Mouse (Mus musculus): ENCODE data around the gene Mrpl1. TPM values are rescaled to one million over a fixed set of nuclear protein-coding genes. Genes with fewer than 3 reads are reported as not detected.

Gene Mrpl1
- polyA plus RNA-seq, 1 experiment from 2014 or later = 23.0 TPM

GRCm38 (mm10) chr5:96206897-96207296, 2.4 kb upstream of the Mrpl1 start:
- no peak for TF ChIP-seq CTCF (IDR thresholded peaks at IDR 0.05)
- POLR2A ChIA-PET = interaction anchor here (0.8 to 1.3 kb wide), 2 partner anchors 12 to 47 kb away, joined by 3 read pairs; no protein-coding TSS in a partner anchor
- DNase-seq (ENCODE audit: low read depth, low spot score) (peak; percentile 77), ATAC-seq (no peak)
- CTCF ChIA-PET = interaction anchor here (0.9 to 2.2 kb wide), 4 partner anchors 16 to 80 kb away, joined by 3 to 7 read pairs (median 4); no protein-coding TSS in a partner anchor
- H3K27me3 ChIP-seq = no peaks in the 10 kb centered on the region
- in situ Hi-C loops (cut with MboI; ENCODE audit: low pct_unique_long_range_greater_than_20kb) = loop anchor here (5.0 kb wide), 1 partner anchor 40 kb away; no protein-coding TSS in a partner anchor

GRCm38 (mm10) chr5:96207531-96207930, 1.8 kb upstream of the Mrpl1 start:
- ChIA-PET CTCF (interaction anchor here (0.9 to 2.8 kb wide), 6 partner anchors 13 to 80 kb away, joined by 3 to 11 read pairs (median 6); partner anchors contain the start of gene Cnot6l), POLR2A (interaction anchor here (0.8 to 1.6 kb wide), 4 partner anchors 12 to 47 kb away, joined by 3 to 5 read pairs (median 3); no protein-coding TSS in a partner anchor)
- in situ Hi-C loops (cut with MboI; ENCODE audit: low pct_unique_long_range_greater_than_20kb) = loop anchor here (5.0 kb wide), 1 partner anchor 40 kb away; no protein-coding TSS in a partner anchor
- no peak for TF ChIP-seq CTCF (IDR thresholded peaks at IDR 0.05)
- no peaks in the 10 kb centered on the region for H3K27me3 ChIP-seq
- DNase-seq (ENCODE audit: low read depth, low spot score) (no peak), ATAC-seq (no peak)

DNA sequence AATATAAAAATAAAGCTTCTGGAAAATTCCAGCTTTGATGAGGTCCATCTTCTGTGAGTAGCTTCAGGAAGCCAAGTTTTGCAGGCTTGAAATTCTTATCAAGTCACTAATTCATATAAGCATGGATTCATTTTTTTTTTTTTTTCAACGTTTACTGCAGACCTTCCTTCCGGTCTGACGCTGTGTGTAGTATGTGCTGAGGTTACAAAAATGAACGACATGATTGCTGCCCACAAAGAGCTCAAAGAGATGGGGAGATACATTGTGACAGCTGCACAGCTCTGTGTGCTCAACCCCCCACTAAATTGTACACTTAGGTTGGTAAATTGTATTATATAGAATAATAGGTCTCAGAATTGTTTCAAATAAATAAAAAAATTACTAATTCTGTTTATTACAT, 750 bp upstream of the Mrpl1 start:
- no peaks in the 10 kb centered on the region for H3K27me3 ChIP-seq
- ChIA-PET CTCF (interaction anchor here (1.4 to 2.8 kb wide), 3 partner anchors 12 to 81 kb away, joined by 4 to 11 read pairs (median 9); partner anchors contain the start of gene Cnot6l), POLR2A (interaction anchor here (1.6 kb wide), 1 partner anchor 46 kb away, joined by 5 read pairs; no protein-coding TSS in a partner anchor)
- no peak for TF ChIP-seq CTCF (IDR thresholded peaks at IDR 0.05)
- ATAC-seq (no peak), DNase-seq (ENCODE audit: low read depth, low spot score) (no peak)
- in situ Hi-C loops (cut with MboI; ENCODE audit: low pct_unique_long_range_greater_than_20kb) = loop anchor here (5.0 kb wide), 1 partner anchor 41 kb away; no protein-coding TSS in a partner anchor

DNA sequence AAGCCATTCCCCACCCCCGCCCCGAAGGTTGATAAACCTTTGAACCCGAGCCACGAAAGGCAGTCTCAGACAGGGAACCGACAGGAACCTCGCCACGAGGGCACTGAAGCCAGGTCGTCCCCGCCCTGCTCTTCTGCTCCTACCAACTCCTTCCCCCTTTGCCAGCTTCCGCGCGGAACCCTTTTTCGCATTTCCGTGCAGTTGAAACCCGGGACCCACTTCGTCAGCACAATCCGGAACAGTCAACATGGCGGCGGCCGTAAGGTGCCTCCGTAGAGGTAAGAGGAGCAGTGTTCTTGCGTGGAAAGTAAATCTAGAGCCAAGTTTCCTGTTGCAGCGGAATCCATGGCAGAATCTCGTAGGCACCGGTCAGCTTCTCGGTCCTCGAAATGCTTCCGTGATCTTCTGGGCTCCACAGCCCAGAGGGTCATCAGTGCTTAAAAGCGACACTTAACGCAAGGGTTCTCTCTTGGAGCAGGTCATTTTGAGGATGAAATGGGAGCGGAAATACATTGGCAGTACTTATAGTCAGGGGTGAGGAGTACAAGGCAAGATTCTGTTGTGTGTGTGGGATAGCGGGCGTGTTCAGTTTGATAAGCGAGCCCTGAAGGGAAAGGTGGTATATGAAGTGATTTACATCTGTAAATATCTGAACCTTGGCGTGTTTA, 757 bp downstream of the Mrpl1 start:
- ATAC-seq = peak; percentile 89
- no peak for TF ChIP-seq CTCF (IDR thresholded peaks at IDR 0.05)
- ChIA-PET POLR2A (interaction anchor here (0.6 to 1.3 kb wide), 3 partner anchors 48 to 117 kb away, joined by 3 to 4 read pairs (median 3); no protein-coding TSS in a partner anchor), CTCF (interaction anchor here (2.8 kb wide), 1 partner anchor 11 kb away, joined by 11 read pairs; no protein-coding TSS in a partner anchor)
- DNase-seq (ENCODE audit: low read depth, low spot score) = peak; percentile 84
- in situ Hi-C loops (cut with MboI; ENCODE audit: low pct_unique_long_range_greater_than_20kb) = loop anchor here (5.0 kb wide), 1 partner anchor 43 kb away; no protein-coding TSS in a partner anchor
- no peaks in the 10 kb centered on the region for H3K27me3 ChIP-seq

GRCm38 (mm10) chr5:96218648-96219047, 9.4 kb downstream of the Mrpl1 start:
- in situ Hi-C loops (cut with MboI; ENCODE audit: low pct_unique_long_range_greater_than_20kb) = no loop called here
- DNase-seq (ENCODE audit: low read depth, low spot score) (no peak), ATAC-seq (no peak)
- CTCF ChIA-PET = interaction anchor here (1.3 kb wide), 1 partner anchor 13 kb away, joined by 3 read pairs; no protein-coding TSS in a partner anchor
- H3K27me3 ChIP-seq = no peaks in the 10 kb centered on the region
- no peak for TF ChIP-seq CTCF (IDR thresholded peaks at IDR 0.05)
- POLR2A ChIA-PET = interaction anchor here (1.1 kb wide), 1 partner anchor 11 kb away, joined by 3 read pairs; no protein-coding TSS in a partner anchor

GRCm38 (mm10) chr5:96219512-96219911, 10.2 kb downstream of the Mrpl1 start:
- ChIA-PET POLR2A (interaction anchor here (0.6 to 1.1 kb wide), 3 partner anchors 12 to 118 kb away, joined by 3 read pairs; no protein-coding TSS in a partner anchor), CTCF (interaction anchor here (1.0 to 1.3 kb wide), 2 partner anchors 9 to 12 kb away, joined by 3 read pairs; no protein-coding TSS in a partner anchor)
- ATAC-seq (peak; percentile 24), DNase-seq (ENCODE audit: low read depth, low spot score) (peak; percentile 79)
- TF ChIP-seq CTCF (IDR thresholded peaks at IDR 0.05) = no peak
- no peaks in the 10 kb centered on the region for H3K27me3 ChIP-seq
- in situ Hi-C loops (cut with MboI; ENCODE audit: low pct_unique_long_range_greater_than_20kb) = no loop called here

DNA sequence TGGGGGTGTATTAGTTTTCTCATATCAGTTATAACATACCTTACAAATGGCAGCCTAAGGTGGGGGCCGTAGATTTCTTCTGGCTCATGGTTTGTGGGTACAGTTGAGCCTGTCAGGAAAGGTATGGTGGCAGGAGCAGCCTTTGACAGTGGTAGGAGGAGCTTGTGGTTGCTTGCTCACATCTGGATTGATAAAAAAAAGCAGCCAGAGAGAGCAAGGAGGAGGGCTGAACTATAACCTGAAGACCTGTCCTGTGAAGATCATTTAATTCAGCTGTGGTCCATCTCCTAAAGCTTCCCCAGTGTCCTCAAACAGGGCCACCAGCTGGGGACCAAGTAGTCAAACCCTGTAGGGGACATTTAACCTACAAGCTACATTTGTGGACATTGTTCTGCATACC, 12.0 kb downstream of the Mrpl1 start:
- CTCF ChIA-PET = interaction anchor here (0.7 to 1.9 kb wide), 7 partner anchors 10 to 187 kb away, joined by 3 to 11 read pairs (median 3); partner anchors contain the start of gene Mrpl1
- POLR2A ChIA-PET = interaction anchor here (0.6 to 0.9 kb wide), 3 partner anchors 58 to 545 kb away, joined by 3 to 5 read pairs (median 5); no protein-coding TSS in a partner anchor
- H3K27me3 ChIP-seq = no peaks in the 10 kb centered on the region
- TF ChIP-seq CTCF (IDR thresholded peaks at IDR 0.05) = no peak
- in situ Hi-C loops (cut with MboI; ENCODE audit: low pct_unique_long_range_greater_than_20kb) = no loop called here
- DNase-seq (ENCODE audit: low read depth, low spot score) = no peak
- peak; percentile 1 for ATAC-seq

GRCm38 (mm10) chr5:96221812-96222585, 12.7 kb downstream of the Mrpl1 start:
- peak; percentile 94 for ATAC-seq
- in situ Hi-C loops (cut with MboI; ENCODE audit: low pct_unique_long_range_greater_than_20kb) = no loop called here
- POLR2A ChIA-PET = interaction anchor here (0.9 kb wide), 2 partner anchors 59 to 60 kb away, joined by 5 read pairs; no protein-coding TSS in a partner anchor
- CTCF ChIA-PET = interaction anchor here (0.7 to 1.9 kb wide), 7 partner anchors 9 to 188 kb away, joined by 3 to 11 read pairs (median 3); partner anchors contain the start of gene Mrpl1
- peak; percentile 20 for TF ChIP-seq CTCF (IDR thresholded peaks at IDR 0.05)
- no peaks in the 10 kb centered on the region for H3K27me3 ChIP-seq
- peak; percentile 85 for DNase-seq (ENCODE audit: low read depth, low spot score)

- CTCF ChIA-PET = interaction anchor here (1.6 kb wide), 1 partner anchor 9 kb away, joined by 6 read pairs; no protein-coding TSS in a partner anchor
- DNase-seq (ENCODE audit: low read depth, low spot score) = no peak
- no peaks in the 10 kb centered on the region for H3K27me3 ChIP-seq
- no peak for ATAC-seq
- no peak for TF ChIP-seq CTCF (IDR thresholded peaks at IDR 0.05)
- in situ Hi-C loops (cut with MboI; ENCODE audit: low pct_unique_long_range_greater_than_20kb) = no loop called here
- POLR2A ChIA-PET = no interaction called here
Observed at GRCm38 (mm10) chr5:96222964-96223363, 13.7 kb downstream of the Mrpl1 start.

- in situ Hi-C loops (cut with MboI; ENCODE audit: low pct_unique_long_range_greater_than_20kb) = no loop called here
- H3K27me3 ChIP-seq = no peaks in the 10 kb centered on the region
- no peak for TF ChIP-seq CTCF (IDR thresholded peaks at IDR 0.05)
- ATAC-seq (no peak), DNase-seq (ENCODE audit: low read depth, low spot score) (no peak)
- ChIA-PET CTCF (interaction anchor here (1.0 kb wide), 1 partner anchor 23 kb away, joined by 3 read pairs; no protein-coding TSS in a partner anchor), POLR2A (no interaction called here)
Observed at GRCm38 (mm10) chr5:96226490-96226889, 17.2 kb downstream of the Mrpl1 start.

Data from Patski (cell line).